In the genomic region with DNA sequence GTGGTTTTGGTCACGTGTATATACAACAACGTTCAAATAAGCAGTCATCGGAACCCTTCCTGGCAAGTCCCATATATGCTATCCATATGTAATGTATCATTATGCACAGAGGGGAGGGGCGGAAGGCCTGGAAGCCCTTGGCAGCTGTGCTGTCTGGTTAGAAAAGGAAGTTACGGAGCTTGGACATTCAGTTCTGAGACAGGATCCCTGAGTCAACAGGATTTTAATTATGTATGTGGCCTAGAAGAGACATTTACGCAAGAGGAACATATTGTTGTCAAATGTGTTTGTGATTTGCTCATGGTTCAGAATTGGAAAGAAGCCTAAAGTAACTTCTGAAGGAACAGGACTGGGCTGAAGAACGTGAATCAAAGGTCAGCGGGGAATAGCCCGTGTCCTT, we compare ENCODE assay signal across 11 mouse cellular contexts. TPM values are rescaled to one million over a fixed set of nuclear protein-coding genes. Genes with fewer than 3 reads are reported as not detected.
DNase-seq lines count a peak whose midpoint lies in the region; ATAC-seq and TF ChIP-seq lines count a peak whose summit lies in the region.
"Had no signal": no experiment of that assay in that cellular context is flagged by ENCODE, and none has a peak within 500 bp of the region (broad histone marks: within the 10 kb centered on the region; RNA-seq: fewer than 3 reads in every experiment).

No protein-coding gene starts in this region.

- H3K27me3 ChIP-seq in liver, embryonic 15.5 days, result no peaks in the 10 kb centered on the region
- H3K27me3 ChIP-seq in liver, embryonic 11.5 days (replicated peaks; ENCODE audit: control insufficient read depth, insufficient read depth, low read length), result no peaks in the 10 kb centered on the region
- H3K27me3 ChIP-seq in limb, embryonic 14.5 days (ENCODE audit: control insufficient read depth, insufficient read depth, low read length), result no peaks in the 10 kb centered on the region
- no peaks in the 10 kb centered on the region for H3K27me3 ChIP-seq in hindbrain, embryonic 12.5 days

- no peak for TF ChIP-seq POLR2A in embryonic fibroblast, embryonic 13.5 days (IDR thresholded peaks at IDR 0.05; ENCODE audit: low read depth, low read length)
- no peak for TF ChIP-seq POLR2A in limb, embryonic 14.5 days (IDR thresholded peaks at IDR 0.05; ENCODE audit: borderline replicate concordance, extremely low read depth, insufficient read depth, insufficient read length)

- H3K9ac ChIP-seq in liver, embryonic 15.5 days, result no peak overlapping the region
- no peak overlapping the region for H3K9ac ChIP-seq in liver, embryonic 11.5 days (ENCODE audit: low read depth, low read length)
- H3K9ac ChIP-seq in limb, embryonic 14.5 days (ENCODE audit: low read depth, low read length, severe bottlenecking), result no peak overlapping the region
- H3K9ac ChIP-seq in hindbrain, embryonic 12.5 days, result no peak overlapping the region

- H3K4me2 ChIP-seq in liver, embryonic 15.5 days, result no peak overlapping the region
- H3K4me2 ChIP-seq in liver, embryonic 11.5 days, result no peak overlapping the region
- no peak overlapping the region for H3K4me2 ChIP-seq in limb, embryonic 14.5 days (replicated peaks; ENCODE audit: low read depth, low read length, severe bottlenecking)
- no peak overlapping the region for H3K4me2 ChIP-seq in hindbrain, embryonic 12.5 days (replicated peaks)

- peak; percentile 14 for DNase-seq in adrenal gland, adult 2 months
- no peak for DNase-seq in adrenal gland, postnatal 4 days (ENCODE audit: low spot score in 2 of 2)
- no peak for DNase-seq in liver, embryonic 11.5 days (ENCODE audit: low spot score)
- peak; percentile 63 for DNase-seq in limb, embryonic 14.5 days (ENCODE audit: low spot score)
- no peak for DNase-seq in right cerebral cortex, adult 18-20 months
- DNase-seq: cerebellum, adult 8-10 months; thymus, adult 2 months had no signal

- no peaks in the 10 kb centered on the region for H3K9me3 ChIP-seq in liver, embryonic 15.5 days (replicated peaks)
- no peaks in the 10 kb centered on the region for H3K9me3 ChIP-seq in liver, embryonic 11.5 days (ENCODE audit: control insufficient read depth, low read length)
- no peaks in the 10 kb centered on the region for H3K9me3 ChIP-seq in limb, embryonic 14.5 days (ENCODE audit: control insufficient read depth, low read length)
- no peaks in the 10 kb centered on the region for H3K9me3 ChIP-seq in hindbrain, embryonic 12.5 days (replicated peaks)

- WGBS in liver, embryonic 15.5 days (ENCODE audit: insufficient replicate concordance), result 73% methylated on average over 9 of the region's 9 CpGs
- WGBS in liver, embryonic 11.5 days, result 86% methylated on average over 9 of the region's 9 CpGs
- 57% methylated on average over 9 of the region's 9 CpGs for WGBS in limb, embryonic 14.5 days
- 86% methylated on average over 9 of the region's 9 CpGs for WGBS in hindbrain, embryonic 12.5 days

- no peak overlapping the region for H3K27ac ChIP-seq in liver, embryonic 15.5 days (replicated peaks)
- no peak overlapping the region for H3K27ac ChIP-seq in liver, embryonic 11.5 days (ENCODE audit: low read depth, low read length)
- peak overlapping the region; percentile 58 for H3K27ac ChIP-seq in embryonic fibroblast, embryonic 13.5 days (ENCODE audit: insufficient read depth, low read length)
- peak overlapping the region; percentile 11; the same call in 1 of the 2 replicates for H3K27ac ChIP-seq in limb, embryonic 14.5 days (replicated peaks; ENCODE audit: low read depth, low read length)
- H3K27ac ChIP-seq in hindbrain, embryonic 12.5 days, result no peak overlapping the region
- H3K27ac ChIP-seq: left cerebral cortex, adult 2 months had no signal

- no peaks in the 10 kb centered on the region for H3K4me1 ChIP-seq in liver, embryonic 15.5 days (replicated peaks)
- H3K4me1 ChIP-seq in liver, embryonic 11.5 days (replicated peaks; ENCODE audit: control insufficient read depth, insufficient read depth, low read length), result no peaks in the 10 kb centered on the region
- peaks cover 6% of the 10 kb centered on the region; the same call in 1 of the 2 replicates for H3K4me1 ChIP-seq in embryonic fibroblast, embryonic 13.5 days (ENCODE audit: control insufficient read depth, insufficient read depth, low read length)
- peaks cover 25% of the 10 kb centered on the region for H3K4me1 ChIP-seq in limb, embryonic 14.5 days (ENCODE audit: control insufficient read depth, insufficient read depth, low read length)
- H3K4me1 ChIP-seq in hindbrain, embryonic 12.5 days, result no peaks in the 10 kb centered on the region

- TF ChIP-seq CTCF in embryonic fibroblast, embryonic 13.5 days (IDR thresholded peaks at IDR 0.05; ENCODE audit: borderline replicate concordance, insufficient read depth, low read length), result no peak

- ATAC-seq in liver, embryonic 15.5 days (ENCODE audit: insufficient read depth), result peak; percentile 28; the same call in 1 of the 2 replicates
- ATAC-seq in liver, embryonic 11.5 days (replicated peaks; ENCODE audit: low FRiP score), result no peak
- peak; percentile 53 for ATAC-seq in limb, embryonic 14.5 days (ENCODE audit: low FRiP score, low read depth)
- no peak for ATAC-seq in hindbrain, embryonic 12.5 days (ENCODE audit: low FRiP score)

- H3K4me3 ChIP-seq in liver, embryonic 15.5 days (replicated peaks), result no peak overlapping the region
- H3K4me3 ChIP-seq in liver, embryonic 11.5 days (ENCODE audit: low read depth, low read length), result no peak overlapping the region
- no peak overlapping the region for H3K4me3 ChIP-seq in embryonic fibroblast, embryonic 13.5 days (ENCODE audit: insufficient read depth, low read length)
- no peak overlapping the region for H3K4me3 ChIP-seq in limb, embryonic 14.5 days (replicated peaks; ENCODE audit: low read length)
- H3K4me3 ChIP-seq in hindbrain, embryonic 12.5 days, result no peak overlapping the region
- H3K4me3 ChIP-seq: left cerebral cortex, adult 2 months had no signal

- H3K36me3 ChIP-seq in liver, embryonic 15.5 days (replicated peaks), result no peaks in the 10 kb centered on the region
- no peaks in the 10 kb centered on the region for H3K36me3 ChIP-seq in liver, embryonic 11.5 days (ENCODE audit: control insufficient read depth, insufficient read depth, low read length)
- H3K36me3 ChIP-seq in limb, embryonic 14.5 days (ENCODE audit: control insufficient read depth, insufficient read depth, low read length), result no peaks in the 10 kb centered on the region
- no peaks in the 10 kb centered on the region for H3K36me3 ChIP-seq in hindbrain, embryonic 12.5 days

RNA-seq across cellular contexts. Expression of a gene that starts 42.3 kb away (rescaled TPM):
- total RNA-seq in adrenal gland, adult 2 months (2021), result 10 to 100 TPM; 13.5 to 24.3 TPM
- 12.4 and 14.7 TPM in 2 replicates for polyA plus RNA-seq in adrenal gland, adult 2 months (2012; rRNA removed)
- total RNA-seq in adrenal gland, postnatal 4 days (2021), result 10 to 100 TPM; 13.3 to 13.7 TPM
- 7.6 and 8.5 TPM in 2 replicates for polyA plus RNA-seq in liver, embryonic 15.5 days (2015; fragmentation: Nextera tagmentation; extraction: Ambion mirVana)
- polyA plus RNA-seq in liver, embryonic 11.5 days (2014; fragmentation: Nextera tagmentation; extraction: Ambion mirVana), result 14.2 and 16.4 TPM in 2 replicates
- 464 and 759 TPM in 2 replicates for polyA plus RNA-seq in embryonic fibroblast, embryonic 13.5 days (2011; ENCODE audit: insufficient read length, low read depth, missing spikeins)
- polyA plus RNA-seq in limb, embryonic 14.5 days (2012; rRNA removed), result 105 and 119 TPM in 2 replicates
- polyA plus RNA-seq in limb, embryonic 14.5 days (2014; fragmentation: Nextera tagmentation; extraction: Ambion mirVana), result 53.5 and 59.8 TPM in 2 replicates
- 40.8 and 41.9 TPM in 2 replicates for polyA plus RNA-seq in hindbrain, embryonic 12.5 days (2016; fragmentation: Nextera tagmentation; extraction: Ambion mirVana)

Comparison
In these comparisons a context has a peak if more than half of its experiments do, and no peak if none do; other contexts are left out.
1. DNase-seq: peak in adrenal gland, adult 2 months (single experiment) and limb, embryonic 14.5 days (single experiment); none in adrenal gland, postnatal 4 days (0 of 2), liver, embryonic 11.5 days (single experiment) and right cerebral cortex, adult 18-20 months (single experiment).
2. ATAC-seq: peak in liver, embryonic 15.5 days (single experiment) and limb, embryonic 14.5 days (single experiment); none in liver, embryonic 11.5 days (single experiment) and hindbrain, embryonic 12.5 days (single experiment).
3. H3K27ac ChIP-seq: peak in embryonic fibroblast, embryonic 13.5 days (single experiment) and limb, embryonic 14.5 days (single experiment); none in liver, embryonic 15.5 days (single experiment), liver, embryonic 11.5 days (single experiment) and hindbrain, embryonic 12.5 days (single experiment).